Mouse (Mus musculus) ES-Bruce4 (cell line): ENCODE results near the gene Fibcd1. TPM values are rescaled to one million over a fixed set of nuclear protein-coding genes. Genes with fewer than 3 reads are reported as not detected.

Source experiments
- H3K27ac ChIP-seq: 2 replicates; pipeline ENCODE4 v1.5.1; 2012; ENCODE audit warnings: low read length, inconsistent platforms; ENCODE audit not compliant: insufficient read depth
- H3K27me3 ChIP-seq: 2 replicates; pipeline ENCODE4 v1.6.1; 2012; ENCODE audit warnings: mild to moderate bottlenecking, low read length, inconsistent platforms; ENCODE audit not compliant: control insufficient read depth, poor library complexity, insufficient read depth, severe bottlenecking
- H3K36me3 ChIP-seq: 2 replicates; pipeline ENCODE4 v1.6.1; 2012; ENCODE audit warnings: inconsistent platforms, mild to moderate bottlenecking, low read length, moderate library complexity; ENCODE audit not compliant: control insufficient read depth, poor library complexity, insufficient read depth, severe bottlenecking
- H3K4me1 ChIP-seq: one replicate; pipeline ENCODE4 v1.8.1; 2011; ENCODE audit warnings: low read length; ENCODE audit not compliant: control insufficient read depth, insufficient read depth
- H3K4me3 ChIP-seq: 2 replicates; pipeline ENCODE4 v1.5.1; 2011; ENCODE audit warnings: low read depth, mild to moderate bottlenecking, low read length
- H3K9ac ChIP-seq: 2 replicates; pipeline ENCODE4 v1.6.1; 2012; ENCODE audit warnings: low read depth, mild to moderate bottlenecking, inconsistent platforms; ENCODE audit not compliant: poor library complexity, severe bottlenecking
- H3K9me3 ChIP-seq: replicated peaks from 2 replicates; pipeline ENCODE4 v1.6.1; 2012; ENCODE audit warnings: mild to moderate bottlenecking, low read length, inconsistent platforms; ENCODE audit not compliant: control insufficient read depth, poor library complexity, insufficient read depth, severe bottlenecking
- CTCF ChIP-seq: IDR thresholded peaks from one replicate; pipeline ENCODE4 v1.8.1; 2011; ENCODE audit warnings: low read depth, low read length
- EP300 ChIP-seq: IDR thresholded peaks from 2 replicates; pipeline ENCODE4 v1.6.1; 2011; ENCODE audit warnings: low read depth, low read length; ENCODE audit not compliant: insufficient read depth
- POLR2A ChIP-seq: IDR thresholded peaks from one replicate; pipeline ENCODE4 v1.8.1; 2011; ENCODE audit warnings: low read length; ENCODE audit not compliant: insufficient read depth
- polyA plus RNA-seq: library from polyadenylated mRNA; stranded (reverse); fragments of >200 nt; gene quantifications from 2 replicates; pipeline ENCODE4 v1.2.4, GENCODE M21; 2011; ENCODE audit warnings: low read depth; ENCODE audit not compliant: missing spikeins, insufficient read depth, insufficient read length

Fibcd1 gene
- not detected in 2 replicates for polyA plus RNA-seq

GRCm38 (mm10) chr2:31845896-31846691 lies at the start of gene Fibcd1:
Fibcd1 (minus strand) TSS chr2:31846005.
- Histone ChIP-seq H3K9ac (peak within 1 kb of the TSS; percentile 65), H3K27ac (no peak within 1 kb of the TSS), H3K4me1 (no peaks in the 10 kb centered on the region), H3K4me3 (peak within 1 kb of the TSS; percentile 74), H3K9me3 (no peaks in the 10 kb centered on the region), H3K27me3 (peaks cover 11% of the 10 kb centered on the region), H3K36me3 (no peaks in the 10 kb centered on the region)
- TF ChIP-seq EP300: no peak
- TF ChIP-seq POLR2A: no peak
- no peak for TF ChIP-seq CTCF

- Histone ChIP-seq H3K27ac (no peak overlapping the region), H3K27me3 (no peaks in the 10 kb centered on the region), H3K36me3 (no peaks in the 10 kb centered on the region), H3K4me3 (no peak overlapping the region), H3K9ac (no peak overlapping the region), H3K9me3 (no peaks in the 10 kb centered on the region), H3K4me1 (no peaks in the 10 kb centered on the region)
- no peak for TF ChIP-seq POLR2A
- no peak for TF ChIP-seq EP300
- TF ChIP-seq CTCF: no peak
Observed at GRCm38 (mm10) chr2:31894221-31894870, 48.5 kb upstream of the Fibcd1 start.

- H3K9me3 ChIP-seq: no peaks in the 10 kb centered on the region
- no peak overlapping the region for H3K4me3 ChIP-seq
- H3K9ac ChIP-seq: no peak overlapping the region
- no peaks in the 10 kb centered on the region for H3K4me1 ChIP-seq
- TF ChIP-seq CTCF (no peak), POLR2A (no peak), EP300 (no peak)
- no peaks in the 10 kb centered on the region for H3K36me3 ChIP-seq
- no peaks in the 10 kb centered on the region for H3K27me3 ChIP-seq
- no peak overlapping the region for H3K27ac ChIP-seq
Observed at GRCm38 (mm10) chr2:31893110-31893669, 47.4 kb upstream of the Fibcd1 start.

- Histone ChIP-seq H3K9me3 (no peaks in the 10 kb centered on the region), H3K36me3 (no peaks in the 10 kb centered on the region), H3K4me3 (no peak overlapping the region), H3K9ac (no peak overlapping the region), H3K4me1 (no peaks in the 10 kb centered on the region), H3K27me3 (no peaks in the 10 kb centered on the region), H3K27ac (no peak overlapping the region)
- no peak for TF ChIP-seq EP300
- no peak for TF ChIP-seq CTCF
- no peak for TF ChIP-seq POLR2A
Observed at GRCm38 (mm10) chr2:31891219-31891618, 45.4 kb upstream of the Fibcd1 start.

GRCm38 (mm10) chr2:31888871-31889270 lies 43.1 kb upstream of the Fibcd1 start:
- Histone ChIP-seq H3K9ac (no peak overlapping the region), H3K36me3 (no peaks in the 10 kb centered on the region), H3K4me1 (no peaks in the 10 kb centered on the region), H3K9me3 (no peaks in the 10 kb centered on the region), H3K4me3 (no peak overlapping the region), H3K27ac (no peak overlapping the region), H3K27me3 (no peaks in the 10 kb centered on the region)
- no peak for TF ChIP-seq POLR2A
- no peak for TF ChIP-seq CTCF
- TF ChIP-seq EP300: no peak

- no peaks in the 10 kb centered on the region for H3K9me3 ChIP-seq
- H3K27me3 ChIP-seq: no peaks in the 10 kb centered on the region
- H3K4me1 ChIP-seq: no peaks in the 10 kb centered on the region
- no peak within 1 kb of the TSS for H3K9ac ChIP-seq
- no peaks in the 10 kb centered on the region for H3K36me3 ChIP-seq
- TF ChIP-seq POLR2A: no peak
- TF ChIP-seq CTCF: peak; percentile 58
- H3K4me3 ChIP-seq: peak within 1 kb of the TSS; percentile 37
- H3K27ac ChIP-seq: no peak within 1 kb of the TSS
Observed at GRCm38 (mm10) chr2:31887030-31887429, 41.2 kb upstream of the Fibcd1 start, which contains the start of gene Lamc3. Lamc3 (plus strand) TSS chr2:31887291.
